Mouse (Mus musculus): Measurements from ENCODE around the gene Tcstv3.
"Not testable (repeated sequence)": the region's sequence is repeated elsewhere in the genome, so short reads cannot be mapped to it uniquely, and the experiment has no call there.

- TF ChIP-seq CTCF (IDR thresholded peaks at IDR 0.05; ENCODE audit: low read depth, low read length); POLR2AphosphoS5 (IDR thresholded peaks at IDR 0.05; ENCODE audit: insufficient replicate concordance, low read depth, low read length); GATA1 (IDR thresholded peaks at IDR 0.05; ENCODE audit: borderline replicate concordance, low read length); TAL1 (conservative IDR thresholded peaks at IDR 0.05; ENCODE audit: low read depth, low read length); GATA2 (IDR thresholded peaks at IDR 0.05; ENCODE audit: borderline replicate concordance, low read depth, low read length): not testable (repeated sequence)
Measured at GRCm38 (mm10) chr13:120316578-120316977, at the start of gene Tcstv3.
